Mouse (Mus musculus): ENCODE measurements around the gene Olfr1220. TPM values are rescaled to one million over a fixed set of nuclear protein-coding genes. Genes with fewer than 3 reads are reported as not detected.

The Olfr1220 gene
- polyA plus RNA-seq (2012; rRNA removed; ENCODE audit: low replicate concordance): not detected in 2 replicates

DNA sequence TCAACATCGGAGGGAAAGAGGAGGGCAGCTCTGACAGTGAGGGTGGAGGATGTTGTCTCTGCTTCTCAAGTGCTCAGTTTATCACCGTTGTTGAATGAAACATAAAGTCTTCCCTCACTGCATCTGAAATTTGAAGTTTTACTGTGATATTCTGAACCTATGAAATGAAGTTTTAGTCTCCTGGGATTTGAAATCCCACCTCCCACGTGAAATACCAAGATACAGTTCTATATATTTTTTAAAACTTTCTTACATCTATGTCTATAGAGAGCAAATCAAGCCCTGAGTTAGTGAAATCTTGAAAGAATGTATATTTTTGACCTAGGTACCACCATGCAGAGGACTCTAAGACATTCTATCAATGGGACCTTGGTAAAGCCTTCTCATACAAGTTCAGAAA is at the start of gene Olfr1220:
TSS of gene Olfr1220 (minus strand) at position 101 of the 400 bp plus-strand sequence.

DNA sequence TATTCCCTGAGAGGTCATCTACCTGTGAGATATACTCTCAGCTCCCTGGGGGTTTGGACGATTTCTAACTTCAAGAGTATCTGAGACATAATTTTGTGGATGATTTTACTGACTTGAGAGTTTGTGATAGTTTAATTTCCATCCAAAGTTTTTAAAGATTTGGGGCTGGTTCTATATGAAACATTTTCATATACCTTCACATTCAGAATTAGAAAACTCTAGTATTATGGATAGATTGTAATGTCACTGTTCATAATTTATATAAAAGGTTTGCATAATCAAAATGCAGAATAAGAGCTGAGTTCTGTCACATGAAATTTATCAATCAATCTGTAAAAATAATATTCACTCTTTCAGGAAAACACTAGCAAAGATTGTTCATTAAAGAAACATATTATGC is 44.8 kb upstream of the Olfr1220 start, which contains the start of gene Olfr1223:
TSS of gene Olfr1223 (minus strand) at position 101 of the 400 bp plus-strand sequence.

GRCm38 (mm10) chr2:89132954-89133353 is 26.3 kb upstream of the Olfr1220 start, which contains the start of gene Olfr1222:
Gene Olfr1222 (minus strand): TSS chr2:89133054.

GRCm38 (mm10) chr2:89117183-89117582 is 10.5 kb upstream of the Olfr1220 start, which contains the start of gene Olfr1221:
Gene Olfr1221 (minus strand): TSS chr2:89117283.

DNA sequence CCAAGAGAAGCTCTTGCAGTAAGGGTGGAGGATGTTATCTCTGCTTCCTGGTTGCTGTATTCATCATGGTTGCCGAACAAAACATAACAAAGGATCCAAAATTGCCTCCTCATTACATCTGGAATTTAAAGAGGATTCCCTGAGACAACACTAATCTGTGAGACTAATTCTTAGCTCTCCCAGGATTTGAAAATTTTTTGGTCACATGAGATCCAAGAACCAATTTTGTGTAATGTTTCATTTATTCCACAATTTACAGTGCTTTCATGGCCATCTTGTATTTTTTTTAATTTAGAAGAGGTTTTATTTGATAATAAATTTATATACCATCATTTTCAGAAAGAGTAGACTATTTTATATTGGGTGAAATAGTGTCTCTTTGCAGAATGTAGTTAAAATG is 23.2 kb downstream of the Olfr1220 start, which contains the start of gene Olfr1219:
TSS of gene Olfr1219 (minus strand) at position 101 of the 400 bp plus-strand sequence.

GRCm38 (mm10) chr2:89061087-89061486 is 45.5 kb downstream of the Olfr1220 start, which contains the start of gene Olfr1218:
Gene Olfr1218 (minus strand): TSS chr2:89061187.

Other genes with a start within 250 kb of the Olfr1220 start
- gene Olfr1206, start 243.6 kb downstream of the Olfr1220 start, polyA plus RNA-seq (2012; rRNA removed; ENCODE audit: low replicate concordance): not detected in 2 replicates
- not detected in 2 replicates for gene Olfr1208, start 204.5 kb downstream of the Olfr1220 start, polyA plus RNA-seq (2012; rRNA removed; ENCODE audit: low replicate concordance)
- not detected in 2 replicates for gene Olfr1209, start 191.7 kb downstream of the Olfr1220 start, polyA plus RNA-seq (2012; rRNA removed; ENCODE audit: low replicate concordance)
- gene Olfr1211, start 168.7 kb downstream of the Olfr1220 start, polyA plus RNA-seq (2012; rRNA removed; ENCODE audit: low replicate concordance): not detected in 2 replicates
- gene Olfr1212, start 152.9 kb downstream of the Olfr1220 start, polyA plus RNA-seq (2012; rRNA removed; ENCODE audit: low replicate concordance): not detected in 2 replicates
- not detected in 2 replicates for gene Gm13762, start 126.6 kb downstream of the Olfr1220 start, polyA plus RNA-seq (2012; rRNA removed; ENCODE audit: low replicate concordance)
- not detected in 2 replicates for gene Olfr1214, start 114.2 kb downstream of the Olfr1220 start, polyA plus RNA-seq (2012; rRNA removed; ENCODE audit: low replicate concordance)
- not detected in 2 replicates for gene Olfr1215, start 99.9 kb downstream of the Olfr1220 start, polyA plus RNA-seq (2012; rRNA removed; ENCODE audit: low replicate concordance)
- gene Olfr1216, start 88.5 kb downstream of the Olfr1220 start, polyA plus RNA-seq (2012; rRNA removed; ENCODE audit: low replicate concordance): not detected in 2 replicates
- gene Olfr1217, start 74.8 kb downstream of the Olfr1220 start, polyA plus RNA-seq (2012; rRNA removed; ENCODE audit: low replicate concordance): not detected in 2 replicates
- gene Olfr1218, start 45.6 kb downstream of the Olfr1220 start, polyA plus RNA-seq (2012; rRNA removed; ENCODE audit: low replicate concordance): not detected in 2 replicates
- not detected in 2 replicates for gene Olfr1219, start 23.3 kb downstream of the Olfr1220 start, polyA plus RNA-seq (2012; rRNA removed; ENCODE audit: low replicate concordance)
- gene Olfr1221, start 10.4 kb upstream of the Olfr1220 start, polyA plus RNA-seq (2012; rRNA removed; ENCODE audit: low replicate concordance): not detected in 2 replicates
- not detected in 2 replicates for gene Olfr1222, start 26.2 kb upstream of the Olfr1220 start, polyA plus RNA-seq (2012; rRNA removed; ENCODE audit: low replicate concordance)
- gene Olfr1223, start 44.7 kb upstream of the Olfr1220 start, polyA plus RNA-seq (2012; rRNA removed; ENCODE audit: low replicate concordance): not detected in 2 replicates
- not detected in 2 replicates for gene Olfr1224-ps1, start 57.3 kb upstream of the Olfr1220 start, polyA plus RNA-seq (2012; rRNA removed; ENCODE audit: low replicate concordance)
- not detected in 2 replicates for gene Olfr1225, start 67.8 kb upstream of the Olfr1220 start, polyA plus RNA-seq (2012; rRNA removed; ENCODE audit: low replicate concordance)
- not detected in 2 replicates for gene Olfr1226, start 93.2 kb upstream of the Olfr1220 start, polyA plus RNA-seq (2012; rRNA removed; ENCODE audit: low replicate concordance)
- gene Olfr1228, start 147.2 kb upstream of the Olfr1220 start, polyA plus RNA-seq (2012; rRNA removed; ENCODE audit: low replicate concordance): not detected in 2 replicates
- not detected in 2 replicates for gene Olfr1229, start 181.2 kb upstream of the Olfr1220 start, polyA plus RNA-seq (2012; rRNA removed; ENCODE audit: low replicate concordance)
- gene Olfr1230, start 190.4 kb upstream of the Olfr1220 start, polyA plus RNA-seq (2012; rRNA removed; ENCODE audit: low replicate concordance): not detected in 2 replicates
- not detected in 2 replicates for gene Olfr1231, start 200.2 kb upstream of the Olfr1220 start, polyA plus RNA-seq (2012; rRNA removed; ENCODE audit: low replicate concordance)
- not detected in 2 replicates for gene Olfr1232, start 222.8 kb upstream of the Olfr1220 start, polyA plus RNA-seq (2012; rRNA removed; ENCODE audit: low replicate concordance)
- not detected in 2 replicates for gene Olfr1233, start 235.6 kb upstream of the Olfr1220 start, polyA plus RNA-seq (2012; rRNA removed; ENCODE audit: low replicate concordance)